Mouse (Mus musculus) spleen, adult 2 months (tissue): Measurements from ENCODE around the gene Kcnk13.

Source experiments
- CTCF ChIP-seq: fragments of 200-500 bp; IDR thresholded peaks from 2 replicates; pipeline ENCODE4 v1.5.1; 2011; ENCODE audit warnings: mild to moderate bottlenecking, inconsistent platforms; ENCODE audit not compliant: insufficient read depth, insufficient read length, insufficient replicate concordance; ENCODE audit errors: extremely low read depth
- POLR2A ChIP-seq: fragments of 200-500 bp; IDR thresholded peaks from 2 replicates; pipeline ENCODE4 v1.6.1; 2011; ENCODE audit warnings: low read depth, low read length, inconsistent platforms

DNA sequence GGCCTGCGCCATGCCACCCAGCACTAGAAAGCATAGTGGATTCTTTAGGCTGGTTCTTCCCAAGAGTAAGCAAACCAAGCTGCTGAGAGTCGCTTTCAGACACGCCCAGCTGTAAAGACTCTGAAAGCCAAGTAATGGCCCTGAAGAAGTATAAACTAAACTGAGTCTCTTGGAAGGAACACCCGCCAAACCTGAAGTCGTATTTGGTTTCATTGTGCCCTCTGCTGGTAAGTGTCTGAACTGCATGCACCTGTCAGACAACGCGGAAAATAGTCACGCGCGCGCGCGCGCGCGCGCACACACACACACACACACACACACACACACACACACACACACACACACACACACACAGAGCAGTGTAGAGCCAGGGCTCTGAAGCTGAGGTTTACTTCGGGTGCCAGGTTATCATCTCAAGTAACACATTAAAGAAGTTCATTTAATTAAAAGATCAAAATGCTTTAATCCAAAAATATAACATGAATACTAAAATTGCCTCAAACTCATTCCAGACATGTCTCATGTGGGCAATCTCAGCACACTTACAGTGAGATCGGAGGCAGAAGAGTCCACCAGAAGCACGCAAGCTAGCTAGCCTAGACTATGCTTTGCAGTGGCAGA is 142.1 kb downstream of the Kcnk13 start:
- TF ChIP-seq POLR2A (no peak), CTCF (peak; percentile 64; the same call in 1 of the 2 replicates)
